Mouse (Mus musculus): Measurements from ENCODE around the gene Snai3.

DNA sequence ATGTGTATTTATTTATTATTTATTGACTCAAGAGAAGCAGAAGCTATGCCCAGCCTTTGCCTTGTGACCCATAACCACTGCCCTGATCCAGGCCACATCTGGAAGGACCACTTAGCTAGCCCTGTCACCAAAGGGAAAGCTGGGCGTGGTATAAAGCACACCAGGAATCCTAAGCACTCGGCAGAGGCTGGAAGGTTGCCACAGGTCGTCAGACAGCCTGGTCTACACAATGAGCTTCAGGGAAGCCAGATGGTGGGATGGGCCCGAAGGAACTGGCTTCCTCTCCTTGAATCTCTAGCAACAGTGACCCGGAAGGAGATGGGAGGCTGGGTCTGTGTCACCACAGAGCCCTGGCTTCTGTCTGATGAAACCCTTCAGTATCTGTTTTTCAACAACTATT lies 36.9 kb downstream of the Snai3 start:
- TF ChIP-seq TAL1 (IDR thresholded peaks at IDR 0.05; ENCODE audit: low read length): no peak
- TF ChIP-seq GATA1 (IDR thresholded peaks at IDR 0.05; ENCODE audit: low read length): no peak
